Mouse (Mus musculus) C2C12 (cell line): ENCODE results near the gene Syna. TPM values are rescaled to one million over a fixed set of nuclear protein-coding genes. Genes with fewer than 3 reads are reported as not detected.

Source experiments
- H3K27me3 ChIP-seq: one replicate; pipeline ENCODE4 v1.6.1; 2011; ENCODE audit not compliant: control insufficient read depth, insufficient read depth, insufficient read length
- H3K36me3 ChIP-seq: one replicate; pipeline ENCODE4 v1.6.1; 2011; ENCODE audit not compliant: control insufficient read depth, insufficient read depth
- H3K4me3 ChIP-seq: one replicate; pipeline ENCODE4 v1.5.1; 2011; ENCODE audit warnings: mild to moderate bottlenecking, control low read depth; ENCODE audit not compliant: poor library complexity, insufficient read depth, severe bottlenecking
- H3K79me2 ChIP-seq: one replicate; pipeline ENCODE4 v1.6.1; 2011; ENCODE audit not compliant: control insufficient read depth, insufficient read depth
- H3K79me3 ChIP-seq: one replicate; pipeline ENCODE4 v1.6.1; 2011; ENCODE audit warnings: low read depth, control low read depth
- H3ac ChIP-seq: one replicate; pipeline ENCODE3; 2011; ENCODE audit warnings: low read depth; ENCODE audit not compliant: control insufficient read depth, insufficient read length
- CEBPB ChIP-seq: IDR thresholded peaks from one replicate; pipeline ENCODE4 v1.6.1; 2011; ENCODE audit warnings: low read depth, mild to moderate bottlenecking, control low read depth, moderate library complexity
- CTCF ChIP-seq: IDR thresholded peaks from one replicate; pipeline ENCODE4 v1.5.1; 2011; ENCODE audit not compliant: control insufficient read depth, insufficient read depth, insufficient read length
- FOSL1 ChIP-seq: IDR thresholded peaks from one replicate; pipeline ENCODE4 v1.8.0; 2011; ENCODE audit warnings: mild to moderate bottlenecking, low read length; ENCODE audit not compliant: poor library complexity, insufficient read depth, severe bottlenecking
- MAX ChIP-seq: IDR thresholded peaks from one replicate; pipeline ENCODE4 v1.6.1; 2011; ENCODE audit warnings: mild to moderate bottlenecking, control low read depth
- MYOD1 ChIP-seq: IDR thresholded peaks from one replicate; pipeline ENCODE4 v1.6.1; 2011; ENCODE audit warnings: low read depth; ENCODE audit not compliant: control insufficient read depth, insufficient read length
- MYOG ChIP-seq: IDR thresholded peaks from one replicate; pipeline ENCODE4 v1.6.1; 2011; ENCODE audit not compliant: control insufficient read depth, insufficient read length; ENCODE audit errors: extremely low read depth
- USF1 ChIP-seq: IDR thresholded peaks from one replicate; pipeline ENCODE4 v1.6.1; 2011; ENCODE audit warnings: low read depth, mild to moderate bottlenecking, control low read depth, moderate library complexity
- polyA plus RNA-seq: library from polyadenylated mRNA; unstranded; fragments of >200 nt; fragmentation: generic; extraction: Trizol; gene quantifications from one replicate; pipeline ENCODE4 v1.2.1, GENCODE M21; 2012; ENCODE audit warnings: missing spikeins

The Syna gene
- polyA plus RNA-seq, 1 experiment = 0.11 TPM

- H3K36me3 ChIP-seq = peaks cover 9% of the 10 kb centered on the region
Measured at GRCm38 (mm10) chr5:134531585-134531984, 28.4 kb downstream of the Syna start.

GRCm38 (mm10) chr5:134530830-134531229 is 29.1 kb downstream of the Syna start:
- no peak for TF ChIP-seq CEBPB
- TF ChIP-seq MYOG = no peak
- TF ChIP-seq FOSL1 = no peak
- no peak for TF ChIP-seq MAX
- TF ChIP-seq CTCF = no peak
- TF ChIP-seq MYOD1 = no peak
- no peak for TF ChIP-seq USF1
- peaks cover 9% of the 10 kb centered on the region for H3K36me3 ChIP-seq
- H3K79me2 ChIP-seq = no peaks in the 10 kb centered on the region
- no peaks in the 10 kb centered on the region for H3K79me3 ChIP-seq
- no peak overlapping the region for H3K4me3 ChIP-seq
- H3ac ChIP-seq = no peak overlapping the region
- H3K27me3 ChIP-seq = no peaks in the 10 kb centered on the region

More at GRCm38 (mm10) chr5:134531585-134531984, 28.4 kb downstream of the Syna start:
- Histone ChIP-seq H3K4me3 (no peak overlapping the region), H3K79me3 (no peaks in the 10 kb centered on the region), H3K79me2 (no peaks in the 10 kb centered on the region), H3ac (no peak overlapping the region), H3K27me3 (no peaks in the 10 kb centered on the region)
- TF ChIP-seq MYOG (no peak), FOSL1 (no peak), CEBPB (no peak), USF1 (no peak), MAX (no peak), MYOD1 (no peak), CTCF (no peak)

- Histone ChIP-seq H3K27me3 (no peaks in the 10 kb centered on the region), H3K36me3 (peaks cover 3% of the 10 kb centered on the region), H3K79me2 (no peaks in the 10 kb centered on the region), H3K79me3 (no peaks in the 10 kb centered on the region), H3ac (no peak overlapping the region), H3K4me3 (no peak overlapping the region)
- no peak for TF ChIP-seq MAX
- no peak for TF ChIP-seq USF1
- TF ChIP-seq CEBPB = no peak
- TF ChIP-seq CTCF = no peak
- no peak for TF ChIP-seq MYOD1
- no peak for TF ChIP-seq FOSL1
- TF ChIP-seq MYOG = no peak
Measured at GRCm38 (mm10) chr5:134528488-134528887, 31.5 kb downstream of the Syna start.

GRCm38 (mm10) chr5:134525971-134526711 is 33.8 kb downstream of the Syna start:
- TF ChIP-seq CEBPB (no peak), MAX (no peak), CTCF (no peak), MYOD1 (no peak), FOSL1 (no peak), USF1 (no peak), MYOG (no peak)
- H3K36me3 ChIP-seq = peaks cover 8% of the 10 kb centered on the region

GRCm38 (mm10) chr5:134523728-134524127 is 36.2 kb downstream of the Syna start:
- Histone ChIP-seq H3K79me3 (no peaks in the 10 kb centered on the region), H3K79me2 (no peaks in the 10 kb centered on the region), H3K4me3 (no peak overlapping the region), H3K36me3 (peaks cover 8% of the 10 kb centered on the region), H3ac (no peak overlapping the region), H3K27me3 (no peaks in the 10 kb centered on the region)
- TF ChIP-seq CTCF (no peak), MYOD1 (no peak), CEBPB (no peak), USF1 (no peak)

More at GRCm38 (mm10) chr5:134525971-134526711, 33.8 kb downstream of the Syna start:
- H3K79me2 ChIP-seq = no peaks in the 10 kb centered on the region
- no peak overlapping the region for H3ac ChIP-seq
- no peaks in the 10 kb centered on the region for H3K79me3 ChIP-seq
- no peak overlapping the region for H3K4me3 ChIP-seq
- no peaks in the 10 kb centered on the region for H3K27me3 ChIP-seq

GRCm38 (mm10) chr5:134522524-134522923 is 37.4 kb downstream of the Syna start:
- H3K79me2 ChIP-seq = no peaks in the 10 kb centered on the region
- H3K36me3 ChIP-seq = peaks cover 8% of the 10 kb centered on the region
- no peak overlapping the region for H3K4me3 ChIP-seq
- H3ac ChIP-seq = no peak overlapping the region
- no peaks in the 10 kb centered on the region for H3K79me3 ChIP-seq
- no peaks in the 10 kb centered on the region for H3K27me3 ChIP-seq
- TF ChIP-seq USF1 (no peak), MYOG (no peak), CTCF (no peak), CEBPB (no peak), MYOD1 (no peak), FOSL1 (no peak), MAX (no peak)
